Mouse (Mus musculus): ENCODE measurements around the gene H2afx. TPM values are rescaled to one million over a fixed set of nuclear protein-coding genes. Genes with fewer than 3 reads are reported as not detected.
A peak's percentile ranks its signal among the peaks of the same experiment; 100 is the strongest.
"Not testable (repeated sequence)": the region's sequence is repeated elsewhere in the genome, so short reads cannot be mapped to it uniquely, and the experiment has no call there.

Gene H2afx
- total and polyA plus RNA-seq, 3 experiments, result 36.3 to 488 (median 56.6) TPM

- DNase-seq (ENCODE audit: extremely low read depth), result peak; percentile 39
- H3K9ac ChIP-seq (ENCODE audit: insufficient read depth, low read depth), result peak overlapping the region; percentile 96
Measured at GRCm38 (mm10) chr9:44336513-44336912, 2.0 kb downstream of the H2afx start.

GRCm38 (mm10) chr9:44336964-44337363 is 2.5 kb downstream of the H2afx start:
- peaks cover 10 to 34% of the 10 kb centered on the region in 2 experiments; a peak in 2 of 4 replicates for H3K4me1 ChIP-seq (ENCODE audit: control insufficient read depth in 1 of 2, insufficient read depth in 2 of 2)
- peak overlapping the region; percentile 76 for H3K4me2 ChIP-seq (ENCODE audit: insufficient read depth, low read depth, poor library complexity, severe bottlenecking)
- DNase-seq (ENCODE audit: extremely low read depth), result peak; percentile 43
- in situ Hi-C loops (cut with MboI; ENCODE audit: low pct_ligation_motif_present, low pct_unique_long_range_greater_than_20kb, low sequenced_read_pairs), result no loop called here
- H3K9ac ChIP-seq (ENCODE audit: insufficient read depth, low read depth), result peak overlapping the region; percentile 96
- peaks cover 2% of the 10 kb centered on the region for H3K9me3 ChIP-seq (replicated peaks; ENCODE audit: low read length)
- dilution Hi-C loops (cut with MboI; ENCODE audit: extremely low pct_ligation_motif_present, extremely low pct_unique_long_range_greater_than_20kb, low sequenced_read_pairs), result no loop called here
- H3K27ac ChIP-seq (ENCODE audit: insufficient read depth, low read depth), result no peak overlapping the region
- no peaks in the 10 kb centered on the region for H3K27me3 ChIP-seq (replicated peaks)
- TF ChIP-seq JUN (IDR thresholded peaks at IDR 0.05; ENCODE audit: insufficient read depth, low read depth, low read length) (no peak), BHLHE40 (IDR thresholded peaks at IDR 0.05; ENCODE audit: low read depth, low read length) (no peak), CHD2 (IDR thresholded peaks at IDR 0.05; ENCODE audit: low read length) (peak; percentile 6; the same call in 1 of the 2 replicates), POLR2AphosphoS2 (IDR thresholded peaks at IDR 0.05; ENCODE audit: low read depth, low read length) (peak; percentile 79; the same call in 1 of the 2 replicates), NRF1 (IDR thresholded peaks at IDR 0.05; ENCODE audit: low read depth, low read length) (no peak), MXI1 (IDR thresholded peaks at IDR 0.05; ENCODE audit: low read depth, low read length) (no peak), USF2 (conservative IDR thresholded peaks at IDR 0.05; ENCODE audit: low read depth, low read length) (no peak), MYC (IDR thresholded peaks at IDR 0.05; ENCODE audit: low read depth, low read length) (no peak), ZKSCAN1 (IDR thresholded peaks at IDR 0.05; ENCODE audit: borderline replicate concordance, low read depth, low read length) (no peak), ZNF384 (IDR thresholded peaks at IDR 0.05; ENCODE audit: low read depth, low read length) (no peak), IRF4 (IDR thresholded peaks at IDR 0.05; ENCODE audit: low read depth, low read length) (no peak), ELF1 (IDR thresholded peaks at IDR 0.05; ENCODE audit: low read depth, low read length) (no peak), SIN3A (IDR thresholded peaks at IDR 0.05; ENCODE audit: low read length) (no peak), ETS1 (conservative IDR thresholded peaks at IDR 0.05; ENCODE audit: low read depth, low read length) (no peak), RCOR1 (conservative IDR thresholded peaks at IDR 0.05; ENCODE audit: low read depth, low read length) (no peak), PAX5 (IDR thresholded peaks at IDR 0.05; ENCODE audit: low read length) (no peak)
- peaks cover 31% of the 10 kb centered on the region for H3K79me2 ChIP-seq (replicated peaks; ENCODE audit: control insufficient read depth, extremely low read depth, insufficient read depth, poor library complexity, severe bottlenecking)
- peaks cover 50 to 63% of the 10 kb centered on the region in 2 experiments for H3K36me3 ChIP-seq (replicated peaks in 1 of 2; ENCODE audit: control insufficient read depth in 1 of 2, insufficient read depth in 1 of 2, low read length in 1 of 2)
- H3K4me3 ChIP-seq (replicated peaks in 1 of 3; ENCODE audit: low read depth in 2 of 3, low read length in 2 of 3, poor library complexity in 1 of 3), result peak overlapping the region; percentile 45 to 87 (median 56)

More at GRCm38 (mm10) chr9:44336513-44336912, 2.0 kb downstream of the H2afx start:
- Histone ChIP-seq H3K79me2 (replicated peaks; ENCODE audit: control insufficient read depth, extremely low read depth, insufficient read depth, poor library complexity, severe bottlenecking) (peaks cover 31% of the 10 kb centered on the region), H3K36me3 (replicated peaks in 1 of 2; ENCODE audit: control insufficient read depth in 1 of 2, insufficient read depth in 1 of 2, low read length in 1 of 2) (peaks cover 53 to 63% of the 10 kb centered on the region in 2 experiments), H3K4me3 (replicated peaks in 1 of 3; ENCODE audit: low read depth in 2 of 3, low read length in 2 of 3, poor library complexity in 1 of 3) (peak overlapping the region; percentile 56 to 87 (median 70)), H3K4me2 (ENCODE audit: insufficient read depth, low read depth, poor library complexity, severe bottlenecking) (peak overlapping the region; percentile 76), H3K4me1 (ENCODE audit: control insufficient read depth in 1 of 2, insufficient read depth in 2 of 2) (peaks cover 10 to 29% of the 10 kb centered on the region in 2 experiments; a peak in 2 of 4 replicates)
- peak; percentile 48; the same call in 1 of the 2 replicates for TF ChIP-seq POLR2A (IDR thresholded peaks at IDR 0.05; ENCODE audit: low read depth, low read length)
- peak; percentile 36; the same call in 1 of the 2 replicates for TF ChIP-seq POLR2AphosphoS2 (IDR thresholded peaks at IDR 0.05; ENCODE audit: low read depth, low read length)
- 0 out of 2 replicates have a peak, but pooled peaks have one; percentile 20 for TF ChIP-seq ZMIZ1 (IDR thresholded peaks at IDR 0.05; ENCODE audit: low read depth, low read length)
- TF ChIP-seq CHD2 (IDR thresholded peaks at IDR 0.05; ENCODE audit: low read length), result peak; percentile 34
- H3K27me3 ChIP-seq (replicated peaks); in situ Hi-C loops (cut with MboI; ENCODE audit: low pct_ligation_motif_present, low pct_unique_long_range_greater_than_20kb, low sequenced_read_pairs); H3K27ac ChIP-seq (ENCODE audit: insufficient read depth, low read depth); dilution Hi-C loops (cut with MboI; ENCODE audit: extremely low pct_ligation_motif_present, extremely low pct_unique_long_range_greater_than_20kb, low sequenced_read_pairs); H3K9me3 ChIP-seq (replicated peaks; ENCODE audit: low read length): not testable (repeated sequence)

Data from CH12.LX (cell line).